Mouse (Mus musculus) sigmoid colon, adult 10 weeks (tissue): ENCODE data around the gene Smarca1. TPM values are rescaled to one million over a fixed set of nuclear protein-coding genes. Genes with fewer than 3 reads are reported as not detected.

Source experiments
- polyA plus RNA-seq: library from polyadenylated mRNA; stranded (reverse); fragments of 350-450 nt; fragmentation: Illumina TruSeq; extraction: RNeasy Lipid Tissue Mini Kit (QIAGEN cat#74804); gene quantifications from one replicate; pipeline ENCODE4 v1.2.3, GENCODE M21; 2014; ENCODE audit warnings: low read depth, low replicate concordance

The Smarca1 gene
- polyA plus RNA-seq, result 6.5 TPM

DNA sequence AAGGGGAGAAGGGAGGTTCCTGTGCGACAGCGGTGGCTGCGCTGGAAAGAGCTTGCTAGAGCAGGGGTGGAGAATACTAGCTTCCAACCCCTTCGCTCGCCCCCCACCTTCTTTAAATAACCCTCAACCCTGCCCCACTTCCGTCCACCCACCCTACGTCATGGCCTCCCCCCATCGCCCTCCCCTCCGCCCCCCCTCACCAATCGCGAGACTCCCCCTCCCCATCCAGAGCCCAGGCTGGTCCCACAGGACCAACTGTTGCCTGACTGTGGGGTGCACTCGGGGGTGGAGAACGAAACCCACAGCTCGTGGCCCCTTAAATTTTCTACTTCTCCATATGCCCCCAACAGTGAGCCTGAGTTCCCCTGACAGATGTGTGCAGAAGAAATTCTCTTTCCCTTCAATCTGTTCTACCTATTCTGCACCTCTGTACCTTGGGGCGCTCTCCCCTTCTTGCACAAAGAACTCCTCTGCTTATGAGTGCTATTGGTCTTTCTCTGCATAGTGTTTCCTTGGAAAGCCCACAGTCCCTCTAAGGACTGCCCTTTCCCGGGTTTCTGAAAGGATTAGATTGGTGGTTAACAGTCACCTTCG, at the start of gene Smarca1:
Smarca1 (minus strand) TSS at position 544 of the 594 bp plus-strand sequence.

DNA sequence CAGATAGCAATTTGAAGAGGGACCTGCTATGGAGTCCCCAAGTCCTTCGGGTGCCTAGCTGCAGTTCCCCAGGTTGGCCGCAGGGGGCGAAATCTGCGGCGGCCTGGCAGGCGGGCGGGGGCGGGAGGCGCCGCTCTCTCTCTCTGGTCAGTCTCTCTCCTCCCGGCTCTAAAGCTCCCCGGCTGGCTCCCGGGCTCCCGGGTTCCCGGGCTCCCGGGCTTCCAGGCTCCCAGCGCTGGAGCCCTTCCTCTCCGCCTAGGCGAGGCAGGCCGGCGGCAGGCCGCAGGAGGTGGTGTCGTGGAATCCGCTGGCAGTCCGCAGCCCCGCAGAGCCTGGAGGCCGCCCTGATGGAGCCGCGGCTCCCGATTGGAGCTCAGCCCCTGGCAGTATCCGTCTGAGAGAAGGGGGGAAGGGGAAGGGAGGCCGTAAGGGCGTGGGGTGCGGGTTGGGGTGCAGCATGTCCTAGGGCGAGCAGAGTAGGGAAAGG, 19.6 kb upstream of the Smarca1 start, which contains the start of gene Ocrl:
Ocrl (plus strand) TSS at position 82 of the 487 bp plus-strand sequence.

Other genes starting within 250 kb of the Smarca1 start
- 48.6 TPM for gene Ocrl, start 19.4 kb upstream of the Smarca1 start, polyA plus RNA-seq
- gene Apln, start 141.9 kb upstream of the Smarca1 start, polyA plus RNA-seq, result 1.0 TPM
- 2.4 TPM for gene Xpnpep2, start 215.8 kb upstream of the Smarca1 start, polyA plus RNA-seq